ENCODE assay signal across 9 mouse cellular contexts in genomic region chr2:6479620-6480019, GRCm38 (mm10).
A peak's percentile ranks its signal among the peaks of the same experiment; 100 is the strongest.
DNase-seq lines count a peak whose midpoint lies in the region; ATAC-seq and TF ChIP-seq lines count a peak whose summit lies in the region.
"Had no signal": no experiment of that assay in that cellular context is flagged by ENCODE, and none has a peak within 500 bp of the region (broad histone marks: within the 10 kb centered on the region; RNA-seq: fewer than 3 reads in every experiment).

No protein-coding gene starts in this region.

- no peak overlapping the region for H3K4me3 ChIP-seq in heart, embryonic 15.5 days
- no peak overlapping the region for H3K4me3 ChIP-seq in lung, postnatal 0 days (ENCODE audit: low read depth, low read length)
- no peak overlapping the region for H3K4me3 ChIP-seq in stomach, postnatal 0 days (ENCODE audit: low read depth, low read length)
- H3K4me3 ChIP-seq: limb, embryonic 12.5 days had no signal

- H3K27ac ChIP-seq in heart, embryonic 15.5 days: peak overlapping the region; percentile 52
- H3K27ac ChIP-seq in lung, postnatal 0 days (ENCODE audit: low read length): peak overlapping the region; percentile 92; the same call in 1 of the 2 replicates
- H3K27ac ChIP-seq in stomach, postnatal 0 days (replicated peaks): peak overlapping the region; percentile 67; the same call in 1 of the 2 replicates

- H3K36me3 ChIP-seq in heart, embryonic 15.5 days: no peaks in the 10 kb centered on the region
- H3K36me3 ChIP-seq in lung, postnatal 0 days (ENCODE audit: insufficient read depth, low read length): no peaks in the 10 kb centered on the region
- no peaks in the 10 kb centered on the region for H3K36me3 ChIP-seq in stomach, postnatal 0 days (ENCODE audit: control insufficient read depth, insufficient read depth, low read length)
- H3K36me3 ChIP-seq: limb, embryonic 12.5 days had no signal

- no peaks in the 10 kb centered on the region for H3K27me3 ChIP-seq in heart, embryonic 15.5 days
- no peaks in the 10 kb centered on the region for H3K27me3 ChIP-seq in lung, postnatal 0 days (replicated peaks; ENCODE audit: insufficient read depth, low read length)
- no peaks in the 10 kb centered on the region for H3K27me3 ChIP-seq in stomach, postnatal 0 days (ENCODE audit: control insufficient read depth, insufficient read depth, low read length)
- H3K27me3 ChIP-seq: limb, embryonic 12.5 days had no signal

- H3K4me2 ChIP-seq in heart, embryonic 15.5 days: no peak overlapping the region
- H3K4me2 ChIP-seq in lung, postnatal 0 days (replicated peaks; ENCODE audit: low read depth, low read length): no peak overlapping the region
- no peak overlapping the region for H3K4me2 ChIP-seq in stomach, postnatal 0 days (replicated peaks; ENCODE audit: low read depth)
- H3K4me2 ChIP-seq: limb, embryonic 12.5 days had no signal

- intact Hi-C loops in heart, postnatal 25 days (cut with DNase I): loop anchor here (5.0 kb wide), 1 partner anchor 63 kb away; no protein-coding TSS in a partner anchor

- H3K4me1 ChIP-seq in heart, embryonic 15.5 days (replicated peaks): peaks cover 36% of the 10 kb centered on the region
- H3K4me1 ChIP-seq in lung, postnatal 0 days (ENCODE audit: insufficient read depth, low read depth, low read length): peaks cover 7% of the 10 kb centered on the region; the same call in 1 of the 2 replicates
- peaks cover 5% of the 10 kb centered on the region; the same call in 1 of the 2 replicates for H3K4me1 ChIP-seq in stomach, postnatal 0 days (replicated peaks; ENCODE audit: control insufficient read depth, insufficient read depth)

- 83% methylated on average over 5 of the region's 5 CpGs for WGBS in heart, embryonic 15.5 days
- 58% methylated on average over 5 of the region's 5 CpGs for WGBS in lung, postnatal 0 days
- 69% methylated on average over 5 of the region's 5 CpGs for WGBS in stomach, postnatal 0 days

- ATAC-seq in heart, embryonic 15.5 days (replicated peaks; ENCODE audit: insufficient number of reproducible peaks, insufficient read depth, low FRiP score, low read depth): no peak
- no peak for ATAC-seq in lung, postnatal 0 days
- ATAC-seq in stomach, postnatal 0 days (ENCODE audit: low FRiP score, low TSS enrichment): no peak

- no peak for TF ChIP-seq CTCF in lung, postnatal 0 days (IDR thresholded peaks at IDR 0.05)
- no peak for TF ChIP-seq CTCF in stomach, postnatal 0 days (IDR thresholded peaks at IDR 0.05; ENCODE audit: low read depth)

- DNase-seq in heart, postnatal 25 days (ENCODE audit: low spot score): no peak
- no peak for DNase-seq in lung, postnatal 0 days (ENCODE audit: low spot score)
- no peak for DNase-seq in lung, postnatal 36 days
- DNase-seq in kidney, adult 9 months: peak; percentile 20
- no peak for DNase-seq in stomach, postnatal 0 days (ENCODE audit: low spot score)
- DNase-seq in embryo, embryonic 10 days (ENCODE audit: low spot score): no peak
- DNase-seq: thymus, postnatal 36 days had no signal

- no peak overlapping the region for H3K9ac ChIP-seq in heart, embryonic 15.5 days
- no peak overlapping the region for H3K9ac ChIP-seq in lung, postnatal 0 days (replicated peaks; ENCODE audit: low read depth)
- no peak overlapping the region for H3K9ac ChIP-seq in stomach, postnatal 0 days (ENCODE audit: low read length)
- H3K9ac ChIP-seq: limb, embryonic 12.5 days had no signal

- TF ChIP-seq EP300 in lung, postnatal 0 days (IDR thresholded peaks at IDR 0.05): no peak
- no peak for TF ChIP-seq EP300 in stomach, postnatal 0 days (optimal IDR thresholded peaks at IDR 0.05)

- H3K9me3 ChIP-seq in heart, embryonic 15.5 days (replicated peaks): no peaks in the 10 kb centered on the region; the same call in 1 of the 2 replicates
- H3K9me3 ChIP-seq in lung, postnatal 0 days (ENCODE audit: low read length): no peaks in the 10 kb centered on the region
- H3K9me3 ChIP-seq in stomach, postnatal 0 days (ENCODE audit: control insufficient read depth, low read length): no peaks in the 10 kb centered on the region
